Mouse (Mus musculus) gastrocnemius, adult 2 months (tissue): ENCODE measurements around the gene Chst3. TPM values are rescaled to one million over a fixed set of nuclear protein-coding genes. Genes with fewer than 3 reads are reported as not detected.
"Not testable (repeated sequence)": the region's sequence is repeated elsewhere in the genome, so short reads cannot be mapped to it uniquely, and the experiment has no call there.

Experiments used
- DNase-seq: peaks from one replicate; pipeline ENCODE4 v3.0.0; 2022
- H3K27ac ChIP-seq: fragments of 200-600 bp; 2 replicates; pipeline ENCODE4 v1.8.1; 2022; ENCODE audit warnings: mild to moderate bottlenecking
- H3K4me3 ChIP-seq: fragments of 200-600 bp; 2 replicates; pipeline ENCODE4 v1.8.1; 2022; ENCODE audit warnings: mild to moderate bottlenecking, moderate library complexity
- CTCF ChIP-seq: fragments of 200-600 bp; IDR thresholded peaks from 2 replicates; pipeline ENCODE4 v1.8.1; 2022; ENCODE audit warnings: antibody characterized with exemption, mild to moderate bottlenecking, moderate library complexity
- intact Hi-C: fragments of 180-260 bp; cut with DNase I; formaldehyde crosslinking; loops from one replicate; pipeline ENCODE4 v1.15.1; 2025
- total RNA-seq, 2 experiments: library from RNA; stranded (reverse); gene quantifications; 2 replicates each; pipeline ENCODE4 v1.2.3; 2021

Gene Chst3
- total RNA-seq, 2 experiments from 2014 or later: 0.23 to 0.64 TPM

GRCm38 (mm10) chr10:60185023-60185709 lies 33.9 kb downstream of the Chst3 start:
- DNase-seq: no peak
- no peak overlapping the region for H3K4me3 ChIP-seq
- no peak for TF ChIP-seq CTCF
- no peak overlapping the region for H3K27ac ChIP-seq
- intact Hi-C loops: no loop called here

- intact Hi-C loops, H3K4me3 ChIP-seq, DNase-seq, H3K27ac ChIP-seq: not testable (repeated sequence)
Measured at GRCm38 (mm10) chr10:60175306-60175705, 43.8 kb downstream of the Chst3 start.

- intact Hi-C loops: no loop called here
- H3K4me3 ChIP-seq: no peak overlapping the region
- no peak for DNase-seq
- no peak for TF ChIP-seq CTCF
- H3K27ac ChIP-seq: no peak overlapping the region
Measured at GRCm38 (mm10) chr10:60174506-60174905, 44.6 kb downstream of the Chst3 start.

GRCm38 (mm10) chr10:60173035-60173434 lies 46.0 kb downstream of the Chst3 start:
- peak; percentile 63 for DNase-seq
- Histone ChIP-seq H3K27ac (no peak overlapping the region), H3K4me3 (no peak overlapping the region)
- intact Hi-C loops: no loop called here
- TF ChIP-seq CTCF: no peak

- no peak for DNase-seq
- intact Hi-C loops: no loop called here
- no peak overlapping the region for H3K27ac ChIP-seq
- H3K4me3 ChIP-seq: no peak overlapping the region
- TF ChIP-seq CTCF: no peak
Measured at GRCm38 (mm10) chr10:60172306-60172705, 46.8 kb downstream of the Chst3 start.

- intact Hi-C loops: no loop called here
- Histone ChIP-seq H3K27ac (no peak overlapping the region), H3K4me3 (no peak overlapping the region)
- no peak for TF ChIP-seq CTCF
- DNase-seq: no peak
Measured at GRCm38 (mm10) chr10:60171368-60171767, 47.7 kb downstream of the Chst3 start.

GRCm38 (mm10) chr10:60170326-60171089 lies 48.6 kb downstream of the Chst3 start:
- TF ChIP-seq CTCF: no peak
- Histone ChIP-seq H3K4me3 (no peak overlapping the region), H3K27ac (no peak overlapping the region)
- intact Hi-C loops: no loop called here
- DNase-seq: no peak

GRCm38 (mm10) chr10:60168960-60169359 lies 50.1 kb downstream of the Chst3 start:
- H3K4me3 ChIP-seq: no peak overlapping the region
- no peak for TF ChIP-seq CTCF
- intact Hi-C loops: no loop called here
- H3K27ac ChIP-seq: no peak overlapping the region
- no peak for DNase-seq

- Histone ChIP-seq H3K27ac (no peak overlapping the region), H3K4me3 (no peak overlapping the region)
- intact Hi-C loops: no loop called here
- no peak for DNase-seq
- TF ChIP-seq CTCF: no peak
Measured at GRCm38 (mm10) chr10:60168306-60168705, 50.8 kb downstream of the Chst3 start.

GRCm38 (mm10) chr10:60166068-60166467 lies 53.0 kb downstream of the Chst3 start:
- DNase-seq: no peak
- no peak overlapping the region for H3K27ac ChIP-seq
- no peak for TF ChIP-seq CTCF
- no peak overlapping the region for H3K4me3 ChIP-seq
- intact Hi-C loops: no loop called here

GRCm38 (mm10) chr10:60164869-60165268 lies 54.2 kb downstream of the Chst3 start:
- Histone ChIP-seq H3K27ac (no peak overlapping the region), H3K4me3 (no peak overlapping the region)
- no peak for TF ChIP-seq CTCF
- intact Hi-C loops: no loop called here
- no peak for DNase-seq

- Histone ChIP-seq H3K27ac (no peak overlapping the region), H3K4me3 (no peak overlapping the region)
- intact Hi-C loops: no loop called here
- DNase-seq: no peak
- TF ChIP-seq CTCF: no peak
Measured at GRCm38 (mm10) chr10:60162973-60163255, 56.1 kb downstream of the Chst3 start.

- H3K4me3 ChIP-seq, intact Hi-C loops, H3K27ac ChIP-seq, DNase-seq: not testable (repeated sequence)
Measured at GRCm38 (mm10) chr10:60162184-60162972, 56.7 kb downstream of the Chst3 start.

- DNase-seq, H3K27ac ChIP-seq, H3K4me3 ChIP-seq, intact Hi-C loops: not testable (repeated sequence)
Measured at GRCm38 (mm10) chr10:60161397-60161796, 57.7 kb downstream of the Chst3 start.
